Mouse (Mus musculus) E14TG2a.4 (cell line): ENCODE measurements around the gene Shank1.

ENCODE experiments used
- CTCF ChIP-seq: conservative IDR thresholded peaks from 2 replicates; pipeline ENCODE4 v1.5.1; 2014; ENCODE audit warnings: low read length
- NANOG ChIP-seq: IDR thresholded peaks from 2 replicates; pipeline ENCODE4 v1.6.1; 2014; ENCODE audit warnings: borderline replicate concordance, low read length, mixed read lengths
- POU5F1 ChIP-seq: IDR thresholded peaks from 2 replicates; pipeline ENCODE4 v1.6.1; 2014; ENCODE audit warnings: low read length, borderline replicate concordance

DNA sequence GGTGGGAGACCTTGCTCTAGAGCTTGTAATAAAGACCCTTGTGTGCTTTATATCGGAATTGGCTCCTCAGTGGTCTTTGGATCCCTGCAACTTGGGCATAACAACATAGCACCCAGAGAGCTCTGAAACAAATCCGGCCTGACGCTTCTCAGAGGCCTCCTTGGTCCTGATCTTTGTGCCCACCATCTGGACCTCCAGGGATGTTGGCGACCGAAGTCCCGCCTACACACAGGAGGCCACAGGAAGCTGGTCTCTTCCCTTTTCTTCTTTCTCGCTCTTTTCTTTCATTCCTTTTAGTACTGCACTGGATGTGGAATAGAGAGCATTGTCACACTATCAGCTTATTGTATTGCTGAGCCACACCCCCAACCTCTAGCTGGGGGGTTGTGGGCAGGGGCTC, 36.6 kb upstream of the Shank1 start:
- TF ChIP-seq CTCF (no peak), POU5F1 (no peak), NANOG (no peak)
